Mouse (Mus musculus) C2C12 (cell line): ENCODE results near the gene Hist1h4j. TPM values are rescaled to one million over a fixed set of nuclear protein-coding genes. Genes with fewer than 3 reads are reported as not detected.

ENCODE experiments used
- H3K27me3 ChIP-seq: one replicate; pipeline ENCODE4 v1.6.1; 2011; ENCODE audit not compliant: control insufficient read depth, insufficient read depth, insufficient read length
- H3K36me3 ChIP-seq: one replicate; pipeline ENCODE4 v1.6.1; 2011; ENCODE audit not compliant: control insufficient read depth, insufficient read depth
- H3K4me3 ChIP-seq: one replicate; pipeline ENCODE4 v1.5.1; 2011; ENCODE audit warnings: mild to moderate bottlenecking, control low read depth; ENCODE audit not compliant: poor library complexity, insufficient read depth, severe bottlenecking
- H3K79me2 ChIP-seq: one replicate; pipeline ENCODE4 v1.6.1; 2011; ENCODE audit not compliant: control insufficient read depth, insufficient read depth
- H3K79me3 ChIP-seq: one replicate; pipeline ENCODE4 v1.6.1; 2011; ENCODE audit warnings: low read depth, control low read depth
- H3ac ChIP-seq: one replicate; pipeline ENCODE3; 2011; ENCODE audit warnings: low read depth; ENCODE audit not compliant: control insufficient read depth, insufficient read length
- CEBPB ChIP-seq: IDR thresholded peaks from one replicate; pipeline ENCODE4 v1.6.1; 2011; ENCODE audit warnings: low read depth, mild to moderate bottlenecking, control low read depth, moderate library complexity
- CTCF ChIP-seq: IDR thresholded peaks from one replicate; pipeline ENCODE4 v1.5.1; 2011; ENCODE audit not compliant: control insufficient read depth, insufficient read depth, insufficient read length
- FOSL1 ChIP-seq: IDR thresholded peaks from one replicate; pipeline ENCODE4 v1.8.0; 2011; ENCODE audit warnings: mild to moderate bottlenecking, low read length; ENCODE audit not compliant: poor library complexity, insufficient read depth, severe bottlenecking
- MAX ChIP-seq: IDR thresholded peaks from one replicate; pipeline ENCODE4 v1.6.1; 2011; ENCODE audit warnings: mild to moderate bottlenecking, control low read depth
- MYOD1 ChIP-seq: IDR thresholded peaks from one replicate; pipeline ENCODE4 v1.6.1; 2011; ENCODE audit warnings: low read depth; ENCODE audit not compliant: control insufficient read depth, insufficient read length
- MYOG ChIP-seq: IDR thresholded peaks from one replicate; pipeline ENCODE4 v1.6.1; 2011; ENCODE audit not compliant: control insufficient read depth, insufficient read length; ENCODE audit errors: extremely low read depth
- USF1 ChIP-seq: IDR thresholded peaks from one replicate; pipeline ENCODE4 v1.6.1; 2011; ENCODE audit warnings: low read depth, mild to moderate bottlenecking, control low read depth, moderate library complexity
- microRNA-seq: library from miRNA; unstranded; fragments of <30 nt; microRNA quantifications from one replicate; pipeline ENCODE4, GENCODE M21; 2019; ENCODE audit warnings: borderline microRNAs expressed
- polyA plus RNA-seq: library from polyadenylated mRNA; unstranded; fragments of >200 nt; fragmentation: generic; extraction: Trizol; gene quantifications from one replicate; pipeline ENCODE4 v1.2.1, GENCODE M21; 2012; ENCODE audit warnings: missing spikeins

Hist1h4j gene
- polyA plus RNA-seq, 1 experiment = 2.9 TPM

DNA sequence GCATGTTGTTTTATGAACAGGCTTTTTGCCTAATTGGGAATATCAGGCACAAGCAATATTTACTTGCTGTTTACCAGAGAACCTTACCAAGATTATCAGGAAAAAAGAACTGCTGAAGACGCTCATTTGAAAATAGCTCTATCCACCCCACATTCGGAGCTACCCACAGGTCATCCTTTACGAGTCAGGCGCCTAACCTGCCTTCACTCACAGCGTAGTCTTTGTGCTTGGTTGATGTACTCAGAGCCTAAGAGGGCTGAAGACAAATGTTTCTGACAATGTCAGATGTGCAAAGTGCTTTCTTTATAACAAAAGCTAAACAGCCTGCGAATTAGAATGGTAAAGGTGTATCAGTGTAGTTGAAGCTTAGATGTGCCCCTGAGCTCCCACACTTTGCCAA lies 49.4 kb downstream of the Hist1h4j start:
- TF ChIP-seq FOSL1 = no peak
- TF ChIP-seq USF1 = no peak
- no peak for TF ChIP-seq MYOG
- no peak for TF ChIP-seq CTCF
- TF ChIP-seq MAX = no peak
- TF ChIP-seq CEBPB = no peak
- TF ChIP-seq MYOD1 = no peak
- H3K4me3 ChIP-seq = no peak overlapping the region

More for the DNA sequence above, 49.4 kb downstream of the Hist1h4j start:
- Histone ChIP-seq H3K27me3 (no peaks in the 10 kb centered on the region), H3K36me3 (no peaks in the 10 kb centered on the region), H3K79me3 (no peaks in the 10 kb centered on the region), H3ac (no peak overlapping the region), H3K79me2 (no peaks in the 10 kb centered on the region)

Small RNA genes within 50 kb of the gene (microRNA-seq; reads per million reads assigned to microRNA genes)
- gene Gm44357 (0.16 reads per million), gene Gm44367 (not detected), gene Gm44454 (not detected)

Other genes with a start within 250 kb of the Hist1h4j start
- 0.23 TPM for gene AK157302, start 239.8 kb upstream of the Hist1h4j start, polyA plus RNA-seq
- 22.1 TPM for gene Gm11273, start 233.6 kb upstream of the Hist1h4j start, polyA plus RNA-seq
- gene Zkscan8, start 203.9 kb upstream of the Hist1h4j start, polyA plus RNA-seq = 0.97 TPM
- 0.02 TPM for gene Olfr1366, start 192.3 kb upstream of the Hist1h4j start, polyA plus RNA-seq
- not detected for gene Olfr1535, start 175.2 kb upstream of the Hist1h4j start, polyA plus RNA-seq
- gene Olfr1364, start 153.3 kb upstream of the Hist1h4j start, polyA plus RNA-seq = not detected
- gene Olfr1362, start 121.0 kb upstream of the Hist1h4j start, polyA plus RNA-seq = not detected
- 0.01 TPM for gene Olfr11, start 92.5 kb upstream of the Hist1h4j start, polyA plus RNA-seq
- gene Olfr1361, start 71.7 kb upstream of the Hist1h4j start, polyA plus RNA-seq = not detected
- gene Olfr1360, start 57.7 kb upstream of the Hist1h4j start, polyA plus RNA-seq = not detected
- not detected for gene Olfr1359, start 37.0 kb upstream of the Hist1h4j start, polyA plus RNA-seq
- gene Hist1h2bl, start 18.9 kb upstream of the Hist1h4j start, polyA plus RNA-seq = 9.1 TPM
- gene Hist1h2ai, start 18.6 kb upstream of the Hist1h4j start, polyA plus RNA-seq = 15.6 TPM
- gene Hist1h3h, start 17.4 kb upstream of the Hist1h4j start, polyA plus RNA-seq = 15.6 TPM
- 3.4 TPM for gene Hist1h2bm, start 13.0 kb upstream of the Hist1h4j start, polyA plus RNA-seq
- gene Hist1h4k, start 15.4 kb downstream of the Hist1h4j start, polyA plus RNA-seq = 10.3 TPM
- 5.9 TPM for gene Hist1h2ak, start 18.8 kb downstream of the Hist1h4j start, polyA plus RNA-seq
- 3.8 TPM for gene Hist1h2bn, start 19.1 kb downstream of the Hist1h4j start, polyA plus RNA-seq
- 1.6 TPM for gene Hist1h1b, start 45.6 kb downstream of the Hist1h4j start, polyA plus RNA-seq
- 9.4 TPM for gene Hist1h3i, start 48.3 kb downstream of the Hist1h4j start, polyA plus RNA-seq
- gene Hist1h2an, start 52.2 kb downstream of the Hist1h4j start, polyA plus RNA-seq = 18.1 TPM
- gene Hist1h2bp, start 52.4 kb downstream of the Hist1h4j start, polyA plus RNA-seq = 2.6 TPM
- 20.3 TPM for gene Hist1h2bq, start 75.1 kb downstream of the Hist1h4j start, polyA plus RNA-seq
- not detected for gene Hist1h2ao, start 75.4 kb downstream of the Hist1h4j start, polyA plus RNA-seq
- gene Hist1h4m, start 76.7 kb downstream of the Hist1h4j start, polyA plus RNA-seq = not detected
- gene Hist1h4n, start 97.1 kb downstream of the Hist1h4j start, polyA plus RNA-seq = 17.3 TPM
- 2,018 TPM for gene Hist1h2ap, start 98.4 kb downstream of the Hist1h4j start, polyA plus RNA-seq
- 19.7 TPM for gene Hist1h2br, start 98.7 kb downstream of the Hist1h4j start, polyA plus RNA-seq
- 1.4 TPM for gene Zfp184, start 210.0 kb downstream of the Hist1h4j start, polyA plus RNA-seq
- not detected for gene Pom121l2, start 246.1 kb downstream of the Hist1h4j start, polyA plus RNA-seq